Mouse (Mus musculus): ENCODE results near the gene Gm11213. TPM values are rescaled to one million over a fixed set of nuclear protein-coding genes. Genes with fewer than 3 reads are reported as not detected.

Gene Gm11213
- total RNA-seq, 2 experiments from 2014 or later: not detected

DNA sequence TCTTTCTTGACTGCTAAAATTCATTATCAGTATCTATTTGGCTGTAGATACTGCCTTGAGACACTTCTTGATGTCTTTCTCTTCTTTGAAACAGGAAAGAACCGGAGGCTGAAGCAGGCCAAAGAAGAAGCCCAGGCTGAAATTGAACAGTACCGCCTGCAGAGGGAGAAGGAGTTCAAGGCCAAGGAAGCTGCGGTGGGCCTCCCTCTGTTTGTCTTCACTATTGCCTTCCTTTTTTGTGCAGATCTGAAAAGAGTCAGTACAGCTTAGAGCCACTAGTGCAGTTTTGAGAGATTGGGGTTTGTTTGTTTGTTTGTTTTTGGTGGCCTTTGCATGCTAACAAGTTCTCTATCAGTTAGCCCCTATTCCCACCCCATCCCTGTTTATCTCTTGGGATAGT lies 56.6 kb downstream of the Gm11213 start:
- no peak for DNase-seq (ENCODE audit: low spot score in 2 of 2)

DNA sequence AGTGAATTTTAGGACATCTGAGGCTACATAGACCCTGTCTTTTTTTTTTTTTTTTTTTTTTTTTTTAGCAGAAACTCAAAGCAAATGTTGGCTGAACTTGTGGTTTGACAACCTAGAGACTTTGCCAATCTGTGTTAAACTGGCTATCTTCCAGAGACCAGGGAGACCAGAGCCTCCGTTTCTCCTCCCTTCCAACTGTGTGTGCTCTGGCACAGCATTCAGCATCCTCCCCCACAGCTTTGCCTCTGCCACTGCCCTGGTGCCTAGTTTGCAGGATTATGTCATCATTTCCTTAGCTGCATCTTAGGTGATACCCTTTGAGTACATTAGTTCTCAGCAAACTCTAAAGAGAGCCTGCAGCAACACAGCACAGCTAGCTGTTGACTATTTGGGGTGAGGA lies 57.3 kb downstream of the Gm11213 start:
- no peak for DNase-seq (ENCODE audit: low spot score in 2 of 2)

Other genes with a start within 250 kb of the Gm11213 start
- not detected for gene Orm3, start 249.1 kb downstream of the Gm11213 start, total RNA-seq (2021)
- gene Orm2, start 242.8 kb downstream of the Gm11213 start, total RNA-seq (2021): not detected
- gene Akna, start 201.9 kb downstream of the Gm11213 start, total RNA-seq (2021): 1 to 10 TPM; 4.0 to 5.0 TPM
- gene Whrn, start 109.3 kb downstream of the Gm11213 start, total RNA-seq (2021): 10 to 100 TPM; 23.8 to 29.4 TPM
- gene Atp6v1g1, start 60.5 kb downstream of the Gm11213 start, total RNA-seq (2021): 100 to 1,000 TPM; 131 to 135 TPM
- gene Tmem268, start 46.5 kb downstream of the Gm11213 start, total RNA-seq (2021): 1 to 10 TPM; 6.8 to 7.0 TPM
- gene Tex48, start 17.2 kb upstream of the Gm11213 start, total RNA-seq (2021): not detected
- gene Gm11214, start 58.1 kb upstream of the Gm11213 start, total RNA-seq (2021): not detected
- not detected for gene Tnfsf15, start 139.9 kb upstream of the Gm11213 start, total RNA-seq (2021)